Mouse (Mus musculus) urinary bladder, adult 2 months (tissue): ENCODE results near the gene Ulk3. TPM values are rescaled to one million over a fixed set of nuclear protein-coding genes. Genes with fewer than 3 reads are reported as not detected.

Experiments used
- DNase-seq: peaks from one replicate; pipeline ENCODE4 v3.0.0; 2022; ENCODE audit warnings: low spot score
- polyA plus RNA-seq: library from polyadenylated mRNA; depleted of rRNA; stranded (reverse); fragments of >200 nt; gene quantifications from 2 replicates; pipeline ENCODE4 v1.2.3, GENCODE M21; 2012

Gene Ulk3
- polyA plus RNA-seq, 1 experiment, result 38.8 TPM

DNA sequence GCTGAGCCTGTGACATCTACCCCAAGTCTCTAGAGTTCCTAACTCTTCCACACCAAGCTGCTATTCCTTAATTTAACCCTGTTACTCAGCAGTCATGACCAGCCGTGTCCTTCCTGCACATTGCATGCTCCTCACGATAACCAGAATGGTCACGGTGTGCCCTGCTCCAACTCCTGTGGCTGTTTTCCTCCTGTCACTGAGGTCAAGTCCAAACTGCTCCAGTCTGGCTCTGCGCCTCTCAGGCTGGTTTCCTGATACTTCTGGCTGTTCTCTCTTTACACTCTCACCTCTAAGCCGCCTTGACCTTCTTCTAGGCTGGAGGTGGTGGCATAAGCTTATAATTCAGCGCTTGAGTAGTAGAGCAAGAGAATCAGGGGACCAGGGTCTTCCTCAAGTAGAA, 20.8 kb upstream of the Ulk3 start:
- DNase-seq, result no peak

DNA sequence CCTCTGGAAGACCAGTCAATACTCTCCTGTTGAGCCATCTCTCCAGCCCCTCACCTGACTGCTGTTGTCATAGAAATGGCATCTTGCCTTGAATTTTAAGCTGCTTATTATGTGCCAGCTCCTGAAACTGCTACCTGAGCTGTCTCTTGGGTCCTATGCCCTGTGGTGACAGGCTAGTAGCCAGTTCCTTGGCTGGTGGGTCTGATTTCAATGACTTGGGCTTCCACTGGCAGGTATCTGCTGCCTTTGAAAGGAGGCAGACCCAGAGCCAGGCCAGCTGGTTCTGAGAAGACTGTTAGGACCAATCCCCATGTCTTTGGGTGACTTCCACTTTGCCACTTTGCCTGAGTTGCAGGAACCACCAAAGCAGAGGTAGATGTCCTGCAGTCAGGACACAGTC, 14.9 kb upstream of the Ulk3 start:
- DNase-seq, result no peak

DNA sequence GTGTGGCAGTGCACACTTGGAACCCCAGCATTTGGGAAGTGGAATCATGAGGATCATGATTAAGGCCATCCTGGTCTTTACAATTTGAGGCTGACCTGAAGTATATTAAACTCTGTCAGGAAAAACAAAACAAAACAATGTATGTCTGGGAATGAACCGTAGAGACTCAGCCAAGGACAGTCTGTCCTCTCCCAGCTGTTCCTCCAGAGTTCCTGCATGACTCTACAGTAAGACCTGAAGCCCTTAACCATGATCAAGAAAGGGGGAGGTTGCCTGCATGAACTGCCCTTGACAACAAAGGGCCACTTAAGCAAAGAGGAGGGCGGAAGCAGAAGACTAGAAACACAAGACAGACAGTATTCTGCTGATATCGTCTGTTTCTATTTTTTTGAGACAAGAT, 13.7 kb upstream of the Ulk3 start:
- DNase-seq, result no peak

DNA sequence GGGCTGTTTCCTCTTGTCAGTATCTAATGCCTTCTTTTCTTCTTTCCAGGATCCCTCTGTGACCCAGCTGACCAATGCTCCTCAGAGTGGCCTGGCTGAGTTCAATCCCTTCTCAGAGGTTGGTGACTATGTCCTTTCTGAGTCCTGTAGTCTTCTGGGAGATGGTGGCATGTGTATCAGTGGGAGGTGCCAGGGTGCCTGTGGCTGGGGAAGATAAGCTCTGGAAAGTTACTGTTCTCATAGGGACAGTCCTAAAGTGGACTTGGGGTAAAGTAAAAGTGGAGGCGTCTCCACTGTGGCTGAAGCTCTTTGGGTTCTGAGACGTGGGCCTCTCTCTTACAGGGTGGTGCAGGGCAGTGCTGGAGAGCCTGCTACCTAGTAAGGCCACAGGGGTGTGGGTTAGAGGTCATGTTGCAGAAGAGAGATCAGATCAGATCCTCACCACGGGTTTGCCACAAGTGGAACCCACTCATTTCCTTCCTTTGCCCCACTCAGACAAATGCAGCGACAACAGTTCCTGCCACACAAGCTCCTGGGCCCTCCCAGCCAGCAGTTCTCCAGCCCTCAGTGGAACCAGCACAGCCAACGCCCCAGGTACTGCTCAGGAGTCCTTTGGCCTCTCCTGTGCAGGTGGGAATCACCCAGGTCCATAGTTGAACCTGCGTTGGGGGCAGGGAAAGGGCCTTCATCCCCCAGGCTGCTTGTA, 12.0 kb upstream of the Ulk3 start:
- DNase-seq, result no peak

DNA sequence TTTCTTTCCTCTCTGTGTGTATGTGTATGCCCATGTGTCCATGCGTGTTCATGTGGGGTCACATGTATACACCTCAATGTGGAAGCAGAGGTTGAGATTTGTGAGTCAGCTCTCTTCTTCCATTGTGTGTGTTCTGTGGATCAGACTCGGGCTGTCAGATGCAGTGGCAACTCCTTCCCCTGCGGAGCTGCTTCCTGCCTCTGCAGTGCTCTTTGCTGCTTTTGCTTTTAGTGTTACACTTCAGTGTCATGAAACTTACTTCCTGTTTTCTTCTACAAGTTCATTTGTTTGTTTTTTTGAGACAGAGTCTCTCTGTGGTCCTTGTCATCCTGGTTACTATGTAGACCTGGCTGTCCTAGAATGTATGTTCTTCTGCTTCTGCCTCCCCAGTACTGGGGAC, 4.3 kb upstream of the Ulk3 start:
- DNase-seq, result no peak

DNA sequence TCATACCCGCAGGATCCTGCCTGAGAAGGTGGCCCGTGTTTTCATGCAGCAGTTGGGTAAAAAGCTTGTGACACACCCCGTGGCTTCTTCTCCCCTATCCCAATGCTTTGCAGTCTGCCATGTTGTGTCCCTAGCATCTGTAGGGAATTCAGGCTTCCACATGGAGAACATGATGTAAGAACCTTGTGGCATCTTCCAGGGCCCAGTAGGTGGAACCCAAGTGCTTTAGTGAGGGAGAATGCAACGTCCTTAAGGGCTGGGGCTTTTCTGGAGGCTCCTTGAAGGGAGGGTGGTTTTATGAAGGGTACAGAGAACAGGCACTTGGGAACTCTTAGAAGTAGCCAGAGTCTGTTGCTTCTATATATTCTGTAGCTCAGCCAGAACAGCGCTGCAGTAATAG, 1.5 kb downstream of the Ulk3 start:
- no peak for DNase-seq

DNA sequence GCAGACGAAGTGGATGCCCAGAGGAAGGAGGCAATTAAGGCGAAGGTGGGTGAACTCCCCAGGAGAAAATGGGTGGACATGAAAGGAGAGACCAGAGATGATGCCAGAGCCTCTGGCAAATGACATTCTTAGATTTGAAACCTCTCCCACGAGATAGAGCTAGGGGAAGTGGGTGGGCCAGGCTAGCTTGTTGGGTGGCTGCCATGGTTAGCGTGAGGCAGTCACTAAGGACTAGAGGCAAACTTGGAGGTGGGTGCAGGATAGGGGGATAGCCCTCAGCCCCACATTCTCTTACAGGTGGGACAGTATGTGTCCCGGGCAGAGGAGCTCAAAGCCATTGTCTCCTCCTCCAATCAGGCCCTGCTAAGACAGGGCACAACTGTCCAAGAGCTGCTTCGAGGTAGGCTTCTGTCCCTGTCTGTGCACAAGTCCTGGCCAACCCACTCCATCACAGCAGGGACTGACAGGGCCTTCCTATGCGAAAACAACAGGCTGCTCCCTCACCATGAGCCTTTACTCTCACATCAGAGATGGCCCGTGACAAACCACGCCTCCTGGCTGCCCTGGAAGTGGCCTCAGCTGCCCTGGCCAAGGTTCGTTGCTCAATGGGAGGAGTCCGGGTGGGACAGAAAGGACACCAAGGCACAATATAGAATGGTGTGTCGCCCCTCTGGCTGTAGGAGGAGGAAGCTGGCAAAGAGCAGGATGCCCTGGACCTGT, 4.4 kb downstream of the Ulk3 start:
- DNase-seq, result no peak

DNA sequence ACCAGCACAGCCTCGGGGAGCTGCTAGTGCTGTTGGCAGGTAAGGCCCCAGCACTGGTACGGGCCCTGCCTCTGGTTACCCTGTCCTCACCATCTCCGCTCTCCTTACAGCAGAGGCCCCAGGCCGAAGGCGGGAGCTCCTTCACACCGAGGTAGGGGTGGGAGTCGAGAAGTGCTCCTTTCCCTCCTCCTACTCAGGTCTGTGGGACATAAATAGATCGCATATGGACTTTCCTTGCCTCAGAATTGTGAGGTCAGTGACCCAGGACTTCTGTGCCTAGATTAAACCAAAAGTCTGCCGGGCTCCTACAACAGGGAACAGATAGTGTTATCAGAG, 4.9 kb downstream of the Ulk3 start:
- DNase-seq, result no peak

DNA sequence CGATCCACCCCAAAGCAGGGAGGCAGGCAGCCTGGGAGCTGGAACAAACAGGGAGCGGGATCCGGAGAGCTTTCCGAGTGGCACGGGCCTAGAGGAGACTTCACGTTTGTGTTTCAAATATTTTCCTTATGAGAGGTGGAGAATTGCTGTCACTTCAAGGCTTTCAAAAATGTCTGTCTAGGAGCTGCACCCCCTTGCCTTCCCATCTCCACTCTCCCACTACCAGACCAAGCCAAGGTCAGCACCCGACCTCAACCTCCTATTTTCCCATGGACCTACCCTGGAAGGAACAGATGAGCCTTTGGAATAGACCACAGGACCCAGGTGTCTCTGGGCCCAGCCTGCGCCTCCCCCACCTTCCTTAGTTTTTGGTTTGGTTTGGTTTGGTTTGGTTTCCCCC, 8.0 kb downstream of the Ulk3 start:
- no peak for DNase-seq

DNA sequence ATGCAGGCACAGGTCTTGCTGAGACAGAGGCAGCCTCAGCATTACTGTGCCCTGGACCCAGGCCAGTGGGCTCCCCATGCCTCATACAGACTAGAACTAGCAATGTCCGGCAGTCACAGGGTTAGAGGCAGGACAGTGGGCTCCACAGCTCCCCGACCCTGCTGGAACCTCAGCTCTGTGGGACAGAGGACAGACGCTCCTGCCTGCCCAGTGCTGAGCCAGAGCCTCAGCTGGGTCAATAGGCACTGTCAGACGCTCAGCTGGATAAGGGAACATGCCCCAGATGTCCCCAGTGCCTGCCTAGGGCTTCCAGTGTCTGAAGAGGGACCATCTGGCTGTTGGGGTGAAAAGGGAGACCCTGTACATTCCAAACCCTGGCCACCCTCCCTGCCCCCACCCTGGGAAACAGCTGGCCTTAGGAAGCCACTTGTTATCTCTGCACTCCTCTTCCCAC, 8.7 kb downstream of the Ulk3 start:
- no peak for DNase-seq

DNA sequence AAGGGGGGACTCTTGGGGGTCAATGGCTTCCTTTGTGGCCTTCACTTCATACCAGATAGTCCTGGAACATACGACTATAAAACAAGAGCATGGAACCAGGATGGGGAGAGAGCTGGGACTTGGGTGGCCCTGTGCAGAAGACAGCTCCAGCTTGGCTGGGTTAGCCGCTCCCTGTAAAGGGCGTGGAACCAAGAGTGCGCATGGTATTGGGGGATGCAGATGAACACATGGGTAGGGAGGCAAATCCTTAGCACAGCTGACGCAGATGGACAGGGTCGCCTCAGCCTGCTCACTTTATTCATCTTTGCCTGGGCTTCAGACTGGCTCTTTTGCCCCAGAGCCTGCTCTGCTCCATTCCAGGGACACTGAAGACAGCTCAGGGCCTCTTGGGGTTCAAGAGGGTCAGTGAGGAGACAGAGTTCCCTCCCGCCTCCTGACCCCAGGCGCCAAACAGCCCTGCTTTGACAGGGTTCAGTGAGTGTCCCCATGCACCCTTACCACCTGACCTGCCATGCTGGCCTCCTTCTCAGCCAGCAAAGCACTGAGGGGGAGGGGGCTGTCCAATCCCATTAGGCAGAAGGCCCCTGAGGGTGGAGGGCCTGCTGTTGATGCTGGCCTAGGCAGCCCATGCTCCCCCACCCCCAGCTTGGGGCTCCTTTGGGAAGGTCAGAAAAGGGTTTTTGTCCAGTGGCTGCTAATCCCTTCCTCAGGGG, 9.8 kb downstream of the Ulk3 start:
- DNase-seq, result no peak

DNA sequence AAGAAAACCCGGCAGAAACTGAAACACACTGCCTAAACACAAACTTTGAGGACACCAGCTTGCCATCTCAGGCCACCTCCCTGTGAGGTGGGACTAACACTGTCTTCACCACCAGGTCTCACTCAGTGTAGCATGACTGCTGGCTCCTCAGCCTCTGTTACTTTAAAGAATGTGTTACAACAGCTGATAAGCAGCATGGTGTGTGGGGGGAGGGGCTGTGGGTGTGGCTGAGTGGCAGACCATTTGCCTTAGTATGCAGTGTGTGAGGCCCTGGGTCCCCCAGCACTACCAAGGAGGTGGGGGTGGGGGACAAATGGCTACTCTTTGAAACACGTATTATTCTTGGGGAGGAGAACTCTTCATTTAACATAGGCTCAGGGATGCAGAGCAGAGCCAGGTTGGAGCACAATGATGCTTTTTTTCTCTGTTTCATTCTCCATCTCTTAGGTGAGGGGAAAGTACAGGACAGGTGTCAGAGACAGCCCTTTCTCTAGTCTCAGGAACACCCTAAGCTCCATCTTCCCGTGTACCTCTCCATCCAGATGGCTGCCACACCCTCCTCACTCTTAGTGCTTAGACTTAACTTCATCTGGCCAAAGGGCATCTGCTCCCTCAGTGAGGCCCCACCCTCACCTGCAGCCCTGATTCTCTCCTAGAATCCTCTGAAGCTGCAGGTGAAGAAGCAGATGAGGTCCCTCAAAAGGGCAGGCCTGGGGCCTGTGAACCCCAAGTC, 11.5 kb downstream of the Ulk3 start:
- DNase-seq, result no peak

DNA sequence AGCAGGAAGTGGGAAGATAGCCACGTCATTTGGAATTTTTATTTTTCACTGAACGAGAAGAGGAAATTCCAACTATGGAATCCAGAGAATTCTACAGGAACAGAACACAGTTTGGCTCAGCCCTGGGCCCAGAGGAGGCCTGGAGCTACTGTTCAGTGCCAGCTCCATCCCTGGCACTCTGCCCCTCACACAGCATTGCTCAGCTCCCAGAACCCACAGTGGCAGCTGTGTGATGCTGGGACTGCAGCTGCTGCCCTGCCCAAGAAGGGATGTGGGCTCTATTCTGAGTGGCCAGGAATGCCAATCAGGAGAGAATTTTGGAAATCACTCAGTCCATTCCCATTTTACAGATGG, 12.1 kb downstream of the Ulk3 start:
- DNase-seq, result no peak

DNA sequence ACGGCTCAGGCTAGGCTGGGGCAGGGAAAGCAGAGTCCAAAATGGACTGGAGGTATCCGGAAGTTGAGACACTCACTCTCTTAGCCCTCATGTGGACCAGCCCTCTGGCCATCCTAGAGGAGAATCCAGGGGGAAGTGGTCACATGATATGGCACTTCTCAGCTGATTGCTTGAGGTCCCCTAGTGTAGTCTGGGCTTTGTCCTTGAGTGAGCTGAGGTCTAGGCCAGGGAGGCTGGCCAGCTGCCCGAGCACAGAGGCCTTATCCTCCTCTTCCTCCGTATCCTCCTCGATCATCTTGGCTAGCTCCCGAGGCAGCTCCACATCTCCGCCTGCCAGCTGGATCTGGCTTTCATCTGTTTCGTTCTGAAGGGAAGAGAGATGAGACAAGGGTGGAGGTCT, 12.8 kb downstream of the Ulk3 start:
- no peak for DNase-seq

DNA sequence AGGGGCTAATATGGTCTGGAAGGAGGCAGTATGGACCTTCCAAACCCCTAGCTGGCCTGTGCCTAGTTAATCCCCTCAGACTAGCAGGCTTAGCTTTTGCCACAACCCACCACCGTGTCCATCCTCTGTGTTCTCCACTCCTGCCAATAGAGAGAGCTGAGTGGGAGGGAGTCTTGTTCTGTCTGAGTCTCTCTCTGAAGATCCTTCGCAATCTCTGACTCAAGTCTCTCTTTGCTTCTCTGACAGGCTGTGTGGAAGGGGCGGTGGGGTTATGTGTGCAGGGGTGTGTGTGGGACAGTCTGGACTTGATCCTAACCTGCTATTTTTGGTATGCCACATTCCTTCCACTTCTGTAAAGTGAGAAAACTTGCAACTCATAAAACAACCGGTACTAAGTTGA, 15.6 kb downstream of the Ulk3 start:
- no peak for DNase-seq

DNA sequence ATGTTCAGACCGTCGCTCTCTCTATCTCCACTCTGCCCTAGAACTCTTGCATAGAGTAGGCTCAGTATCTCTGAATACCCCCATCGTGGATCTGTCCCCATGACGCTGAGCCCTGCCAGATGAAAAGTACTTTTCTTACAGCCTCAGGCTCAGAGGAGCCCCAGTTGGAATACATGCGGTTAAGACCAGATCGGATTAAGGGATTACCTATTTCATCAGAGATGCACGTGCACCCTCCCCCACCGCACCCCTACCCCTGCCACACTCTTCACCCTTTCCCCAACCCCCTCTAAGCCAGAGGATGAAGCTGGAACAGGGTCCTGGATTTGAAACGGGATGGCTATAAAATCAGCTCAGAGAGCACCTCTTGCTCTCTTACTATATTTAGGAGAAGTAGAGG, 16.3 kb downstream of the Ulk3 start:
- no peak for DNase-seq

DNA sequence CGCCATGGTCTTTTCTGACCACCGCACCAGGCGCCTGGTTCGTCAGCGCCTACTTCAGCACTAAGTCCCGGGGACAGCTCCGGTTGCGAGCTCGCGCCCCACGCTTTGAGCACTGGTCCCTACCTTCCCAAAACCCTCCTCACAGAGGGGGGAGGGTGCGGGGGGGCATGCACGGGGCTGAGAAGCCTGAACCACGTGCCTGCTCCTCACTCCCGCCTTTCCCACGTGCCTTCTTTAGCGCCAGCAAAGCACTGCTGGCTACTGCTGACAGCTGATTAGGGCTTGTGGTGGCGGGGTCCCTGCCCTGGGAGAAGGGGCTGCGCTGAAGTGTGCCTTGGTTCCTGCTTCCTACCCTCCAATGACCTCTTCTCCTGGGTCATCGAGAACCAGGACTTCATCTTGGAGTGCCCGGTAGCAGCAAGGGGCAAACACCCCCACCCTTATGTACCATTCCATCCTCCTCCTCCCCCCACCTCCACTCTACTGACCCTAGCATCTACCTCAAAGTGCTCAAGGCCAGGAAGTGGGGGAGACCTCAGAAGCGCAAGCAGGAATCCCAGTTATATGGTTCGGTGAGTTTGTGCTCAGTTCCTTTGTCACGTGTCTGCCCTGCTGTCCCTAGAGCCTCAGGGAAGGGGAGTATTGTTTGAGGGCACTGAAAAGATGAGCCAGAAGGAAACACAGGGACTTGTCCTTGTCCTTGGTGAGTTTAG, 17.0 kb downstream of the Ulk3 start, which contains the start of gene Cplx3:
Gene Cplx3, minus strand, starts transcription at position 143 of the 713 bp plus-strand sequence.
- no peak for DNase-seq

DNA sequence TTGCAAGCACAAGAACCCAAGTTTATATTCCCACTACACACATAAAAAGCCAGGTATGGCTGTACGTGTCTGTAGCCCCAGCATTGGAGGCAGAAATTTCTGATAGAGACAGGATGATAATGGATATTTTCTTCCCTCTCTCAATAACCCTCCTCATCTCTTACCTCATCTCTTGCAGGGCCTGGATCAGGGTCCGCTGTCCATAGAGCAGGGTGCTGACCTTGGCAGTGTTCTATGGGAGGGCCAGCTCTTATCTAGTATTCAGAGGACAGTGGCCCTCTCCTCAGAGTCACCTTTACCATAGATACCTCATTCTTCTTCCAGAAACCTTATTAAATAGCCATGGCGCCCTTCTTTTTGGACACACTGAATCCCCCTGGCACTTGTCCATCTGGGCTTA, 20.6 kb downstream of the Ulk3 start:
- no peak for DNase-seq

DNA sequence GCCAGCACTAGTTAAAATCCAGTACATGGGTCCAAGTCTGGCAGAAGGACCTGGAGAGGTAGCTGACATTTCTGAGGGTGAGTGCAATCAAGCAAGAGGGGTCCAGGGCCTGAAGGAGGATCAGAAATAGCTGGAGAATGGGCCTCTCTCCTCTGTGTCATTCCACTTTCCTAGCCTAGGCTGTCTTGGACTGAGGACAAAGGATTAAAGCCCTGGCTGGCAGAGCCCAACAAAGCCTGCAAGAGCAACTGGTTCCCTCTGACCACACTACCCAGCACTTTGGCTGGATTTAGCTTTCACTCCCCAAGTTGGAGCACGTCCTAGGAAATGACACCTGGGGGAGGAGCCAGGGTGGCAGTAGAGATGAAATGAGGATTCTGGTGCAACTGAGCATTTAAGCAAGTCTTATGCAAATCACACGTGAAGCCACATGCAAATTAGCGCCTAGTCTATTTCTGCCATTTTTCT, 21.1 kb downstream of the Ulk3 start:
- DNase-seq, result no peak

DNA sequence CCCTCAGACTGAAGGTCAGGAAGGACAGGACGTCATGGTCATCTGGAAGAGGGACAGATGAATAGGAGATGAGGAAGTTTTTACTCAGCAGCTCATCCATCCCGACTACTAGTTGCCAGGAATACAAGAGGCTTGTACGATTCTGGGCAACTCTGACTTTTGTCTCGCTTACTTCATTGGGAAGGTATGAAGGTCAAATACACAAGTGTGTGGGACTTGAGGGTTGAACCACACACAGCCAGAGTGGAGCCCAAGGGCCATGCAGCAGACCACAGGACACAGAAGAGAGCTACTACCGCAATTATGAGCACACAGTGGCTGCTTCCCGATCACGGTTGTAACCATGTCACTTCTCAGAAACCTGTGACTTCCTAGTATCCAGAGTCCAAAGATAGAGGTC, 23.3 kb downstream of the Ulk3 start:
- no peak for DNase-seq

DNA sequence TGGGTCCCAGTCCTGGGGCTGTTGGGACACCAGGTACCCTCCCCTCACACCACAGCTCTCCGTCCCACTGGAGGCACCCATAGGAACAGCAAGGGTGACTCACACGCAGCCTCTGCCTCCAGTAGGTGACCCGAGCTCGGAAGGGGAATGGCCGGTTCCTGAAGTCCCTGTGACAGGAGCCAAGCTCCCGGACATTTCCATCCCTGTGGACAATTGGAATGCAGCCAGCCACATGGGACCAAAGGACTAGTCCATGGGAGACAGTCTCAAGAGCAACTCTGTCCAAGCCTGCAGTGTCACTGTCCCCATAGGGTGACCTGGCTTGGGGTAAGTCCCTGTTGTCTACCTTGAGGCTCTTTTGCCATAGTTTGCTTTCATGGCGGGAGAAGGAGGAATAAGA, 24.7 kb downstream of the Ulk3 start:
- DNase-seq, result no peak

DNA sequence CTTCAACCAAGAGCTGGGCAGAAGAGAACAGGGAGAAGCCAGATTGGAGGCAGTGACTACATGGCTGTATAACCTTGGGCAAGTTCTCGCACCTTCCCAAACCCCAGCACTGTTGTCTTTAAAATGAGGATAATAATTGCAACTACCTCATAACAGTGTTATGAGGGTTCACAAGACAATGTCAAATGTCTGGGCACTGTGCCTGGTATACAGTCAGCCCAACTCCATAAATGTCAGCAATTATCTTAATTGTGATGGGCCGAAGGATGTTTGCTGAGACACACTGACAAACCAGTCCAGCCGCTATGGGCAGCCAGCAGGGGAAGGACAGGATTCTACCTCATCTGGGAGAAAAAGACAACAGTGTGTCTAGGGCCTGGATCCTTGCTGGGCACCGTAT, 25.5 kb downstream of the Ulk3 start:
- no peak for DNase-seq
